Mouse (Mus musculus) brain, adult 2 months (tissue): ENCODE data around the gene Zcchc13.
A peak's percentile ranks its signal among the peaks of the same experiment; 100 is the strongest.
"Not testable (repeated sequence)": the region's sequence is repeated elsewhere in the genome, so short reads cannot be mapped to it uniquely, and the experiment has no call there.

Experiments used
- DNase-seq: peaks from one replicate; pipeline ENCODE4 v3.0.0; 2011; ENCODE audit warnings: low read depth, low spot score

Zcchc13 gene

GRCm38 (mm10) chrX:103638566-103638965 is 8.2 kb downstream of the Zcchc13 start:
- no peak for DNase-seq

- DNase-seq, result no peak
Observed at GRCm38 (mm10) chrX:103644301-103644700, 13.9 kb downstream of the Zcchc13 start.

- DNase-seq, result no peak
Observed at GRCm38 (mm10) chrX:103652048-103652447, 21.7 kb downstream of the Zcchc13 start.

GRCm38 (mm10) chrX:103653021-103653420 is 22.6 kb downstream of the Zcchc13 start:
- no peak for DNase-seq

GRCm38 (mm10) chrX:103658985-103659384 is 28.6 kb downstream of the Zcchc13 start:
- DNase-seq, result peak; percentile 41

GRCm38 (mm10) chrX:103664445-103664844 is 34.1 kb downstream of the Zcchc13 start:
- DNase-seq, result not testable (repeated sequence)

- DNase-seq, result no peak
Observed at GRCm38 (mm10) chrX:103670245-103670644, 39.9 kb downstream of the Zcchc13 start.

- no peak for DNase-seq
Observed at GRCm38 (mm10) chrX:103673761-103674160, 43.4 kb downstream of the Zcchc13 start.

- peak; percentile 29 for DNase-seq
Observed at GRCm38 (mm10) chrX:103674674-103675073, 44.3 kb downstream of the Zcchc13 start.
